Mouse (Mus musculus): ENCODE results near the gene Nop9.

Nop9 gene

DNA sequence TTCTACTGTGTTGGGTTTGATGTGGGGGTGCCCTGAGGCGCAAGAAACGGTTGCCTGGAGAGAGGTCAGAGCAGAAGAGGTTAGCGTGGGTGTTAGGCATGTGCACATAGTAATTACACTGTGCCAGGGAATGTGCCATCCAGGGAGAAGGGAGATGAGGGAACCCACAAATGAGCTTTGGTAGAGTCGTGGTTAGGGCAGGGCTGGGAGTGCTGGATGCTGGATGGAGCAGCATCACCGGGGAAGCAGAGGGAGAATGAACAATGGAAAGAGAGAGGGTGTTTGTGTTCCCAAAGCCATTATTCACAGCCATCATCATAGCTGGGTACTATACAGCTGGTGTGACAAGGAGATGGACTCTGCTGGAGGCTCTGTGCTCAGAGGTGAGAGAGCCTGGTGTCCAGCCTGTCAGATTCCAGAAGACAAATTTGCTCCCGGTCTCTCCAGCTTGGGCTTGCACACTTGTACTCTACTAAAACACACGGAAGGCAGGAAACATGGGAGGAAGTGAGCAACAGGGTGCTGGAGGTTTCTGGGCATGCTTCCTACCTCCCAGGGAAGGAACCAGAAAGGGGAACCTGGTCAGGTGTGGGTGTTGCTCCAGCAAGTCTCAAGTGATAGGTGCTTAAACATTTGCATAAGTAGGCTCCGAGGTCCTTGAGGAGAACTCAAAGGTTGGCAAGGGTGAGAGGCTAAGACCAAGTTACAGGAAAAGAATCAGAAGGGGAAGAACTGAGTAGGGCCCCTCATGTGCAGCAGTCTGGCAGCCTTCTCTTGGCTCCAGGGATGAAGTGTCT is 17.4 kb upstream of the Nop9 start:
- DNase-seq (ENCODE audit: low spot score): no peak

DNA sequence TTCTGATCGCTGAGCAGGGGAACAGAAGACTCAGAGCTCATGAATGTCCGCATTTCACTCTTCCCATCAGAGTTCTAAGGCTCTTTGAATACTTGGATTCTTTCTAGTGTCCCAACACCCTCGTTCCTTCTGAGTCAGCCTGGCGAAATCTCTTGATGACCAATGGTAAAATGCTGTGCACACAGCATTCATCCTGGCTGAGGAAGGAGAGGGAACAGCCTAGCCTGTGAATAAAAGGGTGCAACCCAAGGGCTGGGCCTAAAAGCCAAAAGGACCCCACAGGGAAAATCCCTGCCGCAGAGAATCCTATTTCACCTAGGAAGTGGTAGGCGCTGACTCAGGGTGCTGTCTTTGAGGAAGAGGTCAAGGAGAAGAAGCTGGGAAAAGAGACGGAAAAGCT is 15.4 kb upstream of the Nop9 start:
- DNase-seq (ENCODE audit: low spot score): no peak

DNA sequence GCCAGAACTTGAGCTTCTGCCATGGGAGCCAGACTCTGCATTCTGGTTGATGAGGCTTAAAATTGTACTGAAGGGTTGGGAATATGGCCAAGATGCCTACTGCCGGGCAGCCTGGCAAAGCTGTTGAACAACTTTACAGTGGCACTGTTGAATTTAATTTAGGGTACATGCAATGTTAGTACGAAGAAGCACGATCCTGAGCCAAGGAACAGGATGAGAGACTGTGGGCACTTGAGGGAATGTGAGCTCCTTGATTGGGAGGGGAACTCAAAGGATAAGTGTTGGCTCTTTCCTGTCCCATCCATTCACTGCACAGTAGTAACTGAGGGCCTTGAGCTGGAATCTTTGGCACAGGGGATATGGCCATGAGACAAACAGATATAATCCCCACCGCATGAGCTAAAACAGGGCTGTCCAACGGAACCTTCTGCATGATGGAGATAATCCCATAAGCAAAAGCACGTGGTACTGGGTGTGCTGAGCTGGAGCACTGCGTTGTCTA is 14.9 kb upstream of the Nop9 start:
- DNase-seq (ENCODE audit: low spot score): no peak

DNA sequence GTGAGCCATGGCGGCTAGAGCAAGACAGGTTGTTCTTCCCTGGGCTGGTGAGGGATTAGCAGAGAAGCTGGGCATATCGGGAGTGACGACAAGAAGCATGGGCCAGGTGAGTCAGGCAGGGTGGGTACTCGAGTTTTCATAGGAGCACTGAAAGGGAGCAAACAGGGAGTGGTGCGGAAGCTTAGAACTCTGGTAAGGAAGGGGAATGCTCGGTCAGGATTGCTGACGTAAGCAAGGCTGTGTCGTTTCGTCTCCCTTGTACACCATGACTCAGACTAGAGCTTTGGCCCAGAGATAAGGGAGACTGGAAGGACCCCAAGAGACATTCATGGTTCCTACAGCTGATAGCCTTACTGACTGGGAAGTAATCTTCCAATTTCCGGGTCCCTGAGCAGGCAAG is 11.6 kb upstream of the Nop9 start:
- DNase-seq (ENCODE audit: low spot score): no peak

DNA sequence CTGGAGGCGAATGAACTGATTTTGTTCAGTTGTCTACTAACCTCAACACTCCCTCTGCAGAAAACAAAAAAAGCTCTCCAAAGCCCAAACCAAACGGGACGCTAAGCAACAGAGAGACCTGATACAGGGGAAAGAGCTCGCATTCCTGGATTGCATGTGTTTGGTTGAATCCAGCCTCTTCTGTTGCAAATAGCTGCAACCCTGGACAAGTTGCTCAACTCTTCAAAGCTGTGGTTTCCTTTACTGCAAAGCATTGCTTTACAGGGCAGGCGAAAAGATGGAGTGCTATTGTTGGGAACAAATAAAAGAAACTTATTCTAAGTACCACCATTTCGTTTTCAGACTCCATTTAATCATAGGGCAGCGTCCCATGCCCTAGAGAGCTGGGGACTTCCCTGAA is 10.6 kb upstream of the Nop9 start:
- no peak for DNase-seq (ENCODE audit: low spot score)

DNA sequence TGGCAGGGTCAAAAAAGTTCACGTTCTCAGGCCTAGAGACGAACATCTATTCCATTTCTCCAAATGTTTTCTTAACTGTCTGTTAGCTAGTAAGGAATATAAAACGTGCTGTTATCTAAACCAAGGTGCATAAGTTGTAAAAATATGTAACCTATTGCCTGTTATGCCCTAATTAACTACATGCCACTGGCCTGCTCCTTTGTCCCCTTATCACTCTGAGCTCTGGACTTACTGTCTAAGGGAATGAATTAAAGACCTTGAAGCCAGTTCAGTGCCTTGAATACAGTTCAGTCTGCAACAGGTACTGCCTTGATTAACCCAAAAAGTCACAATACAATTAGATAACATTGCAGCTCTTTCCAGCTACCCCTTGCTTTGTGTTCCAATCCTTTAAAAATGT is 10.2 kb upstream of the Nop9 start:
- DNase-seq (ENCODE audit: low spot score): no peak

DNA sequence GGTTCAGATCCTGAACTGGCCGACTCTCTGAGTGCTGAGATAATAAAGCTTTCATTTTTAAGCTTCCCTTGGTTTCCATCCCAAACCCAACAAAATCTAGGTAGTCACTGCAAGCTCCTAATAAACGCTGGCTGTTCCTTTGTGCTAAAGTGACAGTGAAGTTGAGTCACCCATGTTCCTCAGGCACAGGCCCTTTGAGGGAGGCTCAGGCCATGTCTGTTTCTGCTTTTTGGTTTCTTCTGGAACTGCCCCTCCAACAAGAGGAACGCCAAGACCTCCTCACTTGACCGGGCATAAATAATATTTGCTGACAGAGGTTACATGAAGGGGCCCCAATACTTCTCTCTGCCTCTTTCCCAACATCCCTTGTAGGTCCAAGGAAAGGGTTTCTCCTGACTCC is 9.7 kb upstream of the Nop9 start:
- DNase-seq (ENCODE audit: low spot score): no peak

DNA sequence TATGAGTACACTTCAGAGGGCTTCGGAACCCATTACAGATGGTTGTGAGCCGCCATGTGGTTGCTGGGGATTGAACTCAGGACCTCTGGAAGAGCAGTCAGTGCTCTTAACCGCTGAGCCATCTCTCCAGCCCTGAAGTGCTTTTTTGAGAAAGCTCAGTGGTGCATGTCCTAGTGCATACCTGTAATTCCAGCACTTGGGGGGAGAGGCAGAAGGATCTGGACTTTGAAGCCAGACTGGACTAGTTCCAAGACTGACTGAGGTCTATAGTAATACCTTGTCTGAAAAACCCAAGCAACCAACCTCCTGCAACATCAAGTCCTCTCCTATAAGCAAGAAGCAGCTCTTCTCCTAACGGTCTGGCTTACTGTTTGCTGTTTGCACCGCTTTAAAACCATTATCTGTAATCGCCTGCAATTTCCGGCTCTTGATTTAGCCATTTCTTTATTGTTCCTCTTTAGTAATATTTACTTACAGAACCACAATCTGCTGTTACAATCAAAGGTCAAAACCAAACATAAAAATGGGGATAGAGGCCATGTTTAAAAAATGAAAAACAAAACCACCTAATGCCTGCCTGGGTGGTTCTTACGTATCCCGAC is 8.3 kb upstream of the Nop9 start:
- no peak for DNase-seq (ENCODE audit: low spot score)

DNA sequence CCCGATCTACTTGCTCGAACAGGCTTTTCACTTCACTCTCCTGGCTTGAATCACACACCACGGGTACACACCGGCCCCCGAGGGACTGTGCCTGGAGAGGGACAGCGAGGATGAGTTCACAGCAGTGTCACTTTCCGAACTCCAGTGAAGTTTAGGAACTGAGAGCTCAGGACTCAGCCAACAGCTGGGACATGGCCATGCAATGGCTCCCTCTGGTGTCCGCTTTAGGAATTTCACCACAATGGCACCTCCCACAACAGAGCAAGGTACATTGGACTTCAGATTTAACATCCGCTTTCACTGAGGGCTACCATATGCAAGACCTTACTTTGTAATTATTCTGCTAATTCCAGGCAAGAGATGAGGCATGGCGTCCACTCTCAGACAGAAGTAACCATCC is 1.8 kb upstream of the Nop9 start:
- DNase-seq (ENCODE audit: low spot score): peak; percentile 88

DNA sequence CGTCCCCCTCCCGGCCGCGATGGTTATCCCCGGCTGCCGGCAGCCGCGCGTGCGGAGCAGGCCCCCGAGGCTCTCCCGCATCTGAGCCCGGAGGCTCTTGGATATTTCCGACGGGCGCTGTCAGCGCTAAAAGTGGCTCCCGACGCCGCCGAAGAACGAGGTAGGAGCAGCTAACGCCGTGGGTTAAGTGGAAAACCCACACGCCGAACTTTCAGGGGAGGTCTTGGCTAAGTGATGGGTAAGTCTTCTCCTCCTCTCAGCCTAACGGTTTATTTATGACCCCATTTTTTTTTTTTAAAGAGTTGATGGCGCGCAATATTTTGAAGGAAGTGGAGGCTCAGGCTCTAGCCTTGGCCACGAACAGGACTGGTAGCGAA is 356 bp downstream of the Nop9 start:
- DNase-seq (ENCODE audit: low spot score): no peak

DNA sequence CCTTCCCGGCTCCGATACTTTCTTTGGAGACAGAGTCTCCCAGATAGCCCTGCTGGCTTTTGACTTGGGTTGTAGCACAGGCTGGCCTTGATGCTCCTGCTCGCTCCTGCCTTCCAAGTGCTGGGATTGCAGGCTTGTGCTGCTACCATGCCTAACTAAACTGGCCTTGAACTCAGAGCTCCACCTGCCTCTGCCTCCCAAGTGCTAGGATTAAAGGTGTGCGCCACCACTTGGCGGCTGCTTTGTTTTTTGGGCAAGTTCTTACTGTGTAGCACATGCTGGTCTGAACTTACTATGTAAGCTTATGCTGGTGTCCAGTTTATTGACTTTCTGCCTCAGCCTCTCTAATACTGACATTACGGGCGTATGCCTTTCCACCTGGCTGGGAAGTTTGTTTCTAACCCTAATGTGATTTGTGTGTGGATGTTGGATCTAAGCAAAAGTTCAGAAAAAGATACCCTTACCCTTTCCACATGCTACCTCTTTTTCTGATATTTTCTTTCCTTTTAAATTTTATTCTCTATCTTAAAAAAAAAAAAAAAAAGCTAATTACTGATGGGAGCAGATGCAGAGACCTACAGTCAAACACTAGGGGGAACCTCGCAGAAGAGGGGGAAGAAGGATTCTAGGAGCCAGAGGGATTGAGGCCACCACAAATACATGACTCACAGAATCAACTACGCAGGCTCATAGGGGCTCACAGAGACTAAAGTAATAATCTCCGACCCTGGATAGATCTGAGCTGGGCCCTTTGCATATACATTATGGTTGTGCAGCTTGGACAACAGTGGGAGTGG is 1.8 kb downstream of the Nop9 start:
- DNase-seq (ENCODE audit: low spot score): no peak

DNA sequence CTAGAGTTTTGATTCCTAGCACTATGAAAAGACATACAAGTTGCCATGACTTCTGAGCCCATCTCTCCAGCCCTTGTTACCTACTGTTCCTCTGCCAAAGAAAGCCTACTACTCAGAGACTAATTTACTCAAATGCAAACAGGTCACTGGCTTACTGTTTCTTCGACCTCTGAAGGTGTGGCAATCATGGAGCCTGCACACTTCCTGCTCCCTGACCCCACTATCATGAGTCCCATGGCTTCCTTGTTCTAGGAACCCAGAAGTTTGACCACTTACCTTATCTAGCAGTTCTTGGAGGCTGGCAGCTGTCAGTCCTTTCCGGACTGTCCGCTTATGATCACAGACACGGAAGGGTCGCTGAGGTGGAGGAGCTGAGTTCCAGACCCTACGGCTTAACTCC is 12.1 kb downstream of the Nop9 start:
- no peak for DNase-seq (ENCODE audit: low spot score)

DNA sequence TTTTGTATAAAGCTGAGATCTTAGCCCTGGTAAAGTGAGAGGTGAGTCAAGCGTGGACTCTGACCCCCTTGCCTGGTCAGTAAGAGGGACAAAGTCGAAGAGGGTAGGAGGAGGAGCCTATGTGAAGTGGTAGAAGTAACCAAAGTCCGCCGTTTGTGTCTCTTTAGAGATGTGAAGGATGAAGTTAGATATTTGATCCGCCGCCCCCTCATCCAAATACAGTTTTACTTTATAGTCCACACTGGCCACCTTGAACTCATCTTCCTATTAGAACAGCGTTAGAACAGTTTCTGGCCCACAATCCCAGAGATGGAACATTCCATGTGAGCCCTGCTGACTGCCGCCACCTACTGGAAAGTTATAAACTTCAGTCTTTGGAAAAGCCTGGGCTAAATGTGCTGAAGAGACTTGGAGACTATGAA is 12.9 kb downstream of the Nop9 start, which contains the start of gene Cideb:
Gene Cideb (minus strand): TSS at position 96 of the 422 bp plus-strand sequence.
- no peak for DNase-seq (ENCODE audit: low spot score)

DNA sequence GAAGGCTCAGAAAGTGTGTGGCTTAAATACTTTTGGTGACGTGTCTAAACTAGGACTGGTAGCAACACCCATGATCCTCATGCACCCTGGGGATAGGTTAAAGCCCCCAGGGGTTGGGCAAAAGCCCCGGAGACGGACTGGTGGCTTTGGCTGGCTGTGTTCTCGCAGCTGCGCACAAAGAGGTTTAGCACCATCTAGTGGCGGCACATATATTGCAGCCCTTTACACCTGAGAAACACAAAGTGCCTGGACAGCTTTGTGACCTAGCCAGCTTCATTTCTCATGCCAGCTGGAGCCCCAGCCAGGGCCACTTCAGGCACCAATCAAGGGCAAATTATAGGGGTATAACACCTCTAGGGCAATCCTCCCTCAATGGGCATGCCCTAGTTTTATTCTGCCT is 14.7 kb downstream of the Nop9 start:
- peak; percentile 77 for DNase-seq (ENCODE audit: low spot score)

DNA sequence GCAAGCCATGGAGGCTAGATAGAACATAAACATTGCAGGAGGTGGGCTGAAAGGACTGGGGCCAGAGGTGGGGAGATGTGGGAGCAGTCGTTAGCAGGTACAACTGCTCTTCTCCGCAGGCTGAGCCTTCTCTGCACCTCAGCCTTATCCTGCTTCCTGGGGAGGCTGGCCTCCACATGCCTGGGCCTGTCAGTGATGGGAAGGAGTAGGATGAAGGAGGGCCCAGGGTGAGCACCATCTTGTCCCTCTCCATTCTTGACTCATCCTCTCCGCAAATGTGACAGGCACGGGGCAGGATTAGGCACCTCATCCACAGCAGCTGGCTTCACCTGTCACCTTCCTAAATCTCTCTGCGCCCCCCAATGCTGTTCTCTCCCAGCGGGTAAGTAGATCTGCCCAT is 15.7 kb downstream of the Nop9 start, which contains the start of gene Ltb4r2:
Gene Ltb4r2 (plus strand): TSS at position 266 of the 400 bp plus-strand sequence.
- no peak for DNase-seq (ENCODE audit: low spot score)

DNA sequence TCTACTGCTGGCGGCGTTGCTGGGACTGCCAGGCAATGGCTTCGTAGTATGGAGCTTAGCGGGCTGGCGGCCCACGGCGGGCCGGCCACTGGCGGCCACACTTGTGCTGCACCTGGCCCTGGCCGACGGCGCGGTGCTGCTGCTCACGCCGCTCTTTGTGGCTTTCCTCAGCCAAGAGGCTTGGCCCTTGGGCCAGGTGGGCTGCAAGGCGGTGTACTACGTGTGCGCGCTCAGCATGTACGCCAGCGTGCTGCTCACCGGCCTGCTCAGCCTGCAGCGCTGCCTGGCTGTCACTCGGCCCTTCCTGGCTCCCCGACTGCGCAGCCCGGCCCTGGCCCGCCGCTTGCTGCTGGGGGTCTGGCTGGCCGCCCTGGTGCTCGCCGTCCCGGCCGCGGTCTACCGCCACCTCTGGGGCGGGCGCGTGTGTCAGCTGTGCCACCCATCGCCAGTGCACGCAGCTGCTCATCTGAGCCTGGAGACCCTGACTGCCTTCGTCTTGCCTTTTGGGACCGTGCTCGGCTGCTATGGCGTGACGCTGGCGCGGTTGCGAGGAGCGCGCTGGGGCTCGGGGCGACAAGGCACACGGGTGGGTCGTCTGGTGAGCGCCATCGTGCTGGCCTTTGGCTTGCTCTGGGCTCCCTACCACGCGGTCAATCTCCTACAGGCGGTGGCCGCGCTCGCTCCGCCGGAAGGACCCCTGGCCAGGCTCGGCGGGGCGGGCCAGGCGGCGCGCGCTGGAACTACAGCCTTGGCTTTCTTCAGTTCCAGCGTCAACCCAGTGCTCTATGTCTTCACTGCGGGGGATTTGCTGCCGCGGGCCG is 16.7 kb downstream of the Nop9 start:
- DNase-seq (ENCODE audit: low spot score): peak; percentile 39

DNA sequence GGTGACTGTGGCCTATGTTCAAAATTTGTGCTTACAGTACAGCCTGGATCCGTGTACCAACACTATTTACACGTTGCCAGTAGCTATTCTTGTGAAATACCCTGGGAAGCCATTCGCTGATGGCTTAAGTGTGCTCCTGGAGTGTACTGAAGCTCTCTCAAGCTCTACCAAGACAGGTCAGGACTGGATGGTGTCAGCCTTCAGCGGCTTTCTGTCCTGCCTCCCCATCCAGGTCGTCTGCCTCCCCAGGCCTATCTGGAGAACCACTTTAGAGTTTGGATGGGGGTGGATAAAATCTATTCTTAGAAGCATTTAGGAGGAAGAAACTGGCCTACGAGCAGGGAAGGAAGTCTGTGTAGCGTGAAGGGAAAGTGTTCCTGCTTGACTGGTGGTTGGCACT is 17.7 kb downstream of the Nop9 start:
- no peak for DNase-seq (ENCODE audit: low spot score)

DNA sequence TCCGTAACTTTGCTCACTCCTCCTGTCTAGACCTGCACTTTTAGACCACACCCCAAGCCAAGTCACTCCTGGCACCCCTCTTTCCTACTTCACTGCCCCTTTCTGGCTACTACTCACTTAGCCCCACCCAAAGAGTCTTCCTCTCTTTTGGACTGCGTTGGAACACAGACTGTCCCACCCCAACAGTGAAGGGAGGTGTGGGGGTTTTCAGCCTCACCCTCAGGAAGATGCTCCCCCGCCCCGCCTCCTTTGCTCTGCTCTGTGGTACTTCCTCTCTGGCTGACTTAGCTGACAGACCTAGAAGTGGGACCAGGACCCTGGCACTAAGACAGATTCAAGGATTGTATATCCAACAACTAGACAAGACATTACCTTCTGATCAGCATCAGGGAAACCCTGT is 20.2 kb downstream of the Nop9 start, which contains the start of gene Ltb4r1:
Gene Ltb4r1 (plus strand): TSS at position 267 of the 400 bp plus-strand sequence.
- DNase-seq (ENCODE audit: low spot score): no peak

DNA sequence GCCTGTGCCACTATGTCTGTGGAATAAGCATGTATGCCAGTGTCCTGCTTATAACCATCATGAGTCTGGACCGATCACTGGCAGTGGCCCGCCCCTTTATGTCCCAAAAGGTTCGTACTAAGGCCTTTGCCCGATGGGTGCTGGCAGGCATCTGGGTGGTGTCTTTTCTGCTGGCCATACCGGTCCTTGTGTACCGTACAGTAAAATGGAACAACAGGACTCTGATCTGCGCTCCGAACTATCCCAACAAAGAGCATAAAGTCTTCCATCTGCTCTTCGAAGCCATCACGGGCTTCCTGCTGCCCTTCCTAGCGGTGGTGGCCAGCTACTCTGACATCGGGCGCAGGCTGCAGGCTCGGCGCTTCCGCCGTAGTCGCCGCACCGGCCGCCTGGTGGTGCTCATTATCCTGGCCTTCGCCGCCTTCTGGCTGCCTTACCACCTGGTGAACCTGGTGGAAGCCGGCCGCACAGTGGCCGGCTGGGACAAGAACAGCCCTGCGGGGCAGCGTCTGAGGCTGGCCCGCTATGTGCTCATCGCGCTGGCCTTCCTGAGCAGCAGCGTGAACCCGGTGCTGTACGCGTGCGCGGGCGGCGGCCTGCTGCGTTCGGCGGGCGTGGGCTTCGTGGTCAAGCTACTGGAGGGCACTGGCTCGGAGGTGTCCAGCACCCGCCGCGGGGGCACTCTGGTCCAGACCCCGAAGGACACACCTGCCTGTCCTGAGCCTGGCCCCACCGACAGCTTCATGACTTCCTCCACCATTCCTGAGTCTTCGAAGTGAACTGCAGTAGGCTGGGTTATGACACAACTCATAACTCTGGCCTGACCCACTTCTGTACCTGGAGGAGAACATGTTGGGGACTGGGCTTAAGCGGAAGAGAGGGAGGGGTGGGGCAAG is 22.3 kb downstream of the Nop9 start:
- peak; percentile 59 for DNase-seq (ENCODE audit: low spot score)

DNA sequence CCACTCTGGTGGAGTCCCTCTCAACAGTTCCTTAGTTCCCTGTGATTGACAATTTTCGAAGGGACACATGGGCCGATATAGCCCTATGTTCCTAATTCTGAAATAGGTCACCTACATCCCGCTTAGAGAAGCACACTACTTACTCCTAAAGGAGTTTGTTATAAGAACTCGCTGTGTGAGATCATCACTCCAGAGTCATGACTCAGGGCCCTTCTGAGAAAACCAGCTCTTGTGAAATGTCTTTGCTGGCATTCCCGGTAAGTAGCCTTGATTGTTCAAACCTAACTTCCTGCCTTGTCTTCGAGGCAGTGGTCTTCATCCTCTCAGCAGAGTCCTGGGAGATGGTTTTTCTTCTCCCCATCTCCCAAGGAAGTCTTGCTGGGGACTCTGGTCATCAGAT is 23.1 kb downstream of the Nop9 start:
- no peak for DNase-seq (ENCODE audit: low spot score)
